Mouse (Mus musculus) thymus, postnatal 25 days (tissue): ENCODE data around the gene Gm39115.
A peak's percentile ranks its signal among the peaks of the same experiment; 100 is the strongest.

Source experiments
- DNase-seq: peaks from one replicate; pipeline ENCODE4 v3.0.0; 2022

Gm39115 gene

GRCm38 (mm10) chr7:142095183-142095931 is 40.5 kb downstream of the Gm39115 start, which contains the start of gene Dusp8:
TSS of gene Dusp8 (minus strand) at chr7:142095843.
- DNase-seq = peak; percentile 86

- DNase-seq = no peak
Observed at GRCm38 (mm10) chr7:142094301-142095143, 41.3 kb downstream of the Gm39115 start.

- DNase-seq = no peak
Observed at GRCm38 (mm10) chr7:142093696-142094240, 42.1 kb downstream of the Gm39115 start.

GRCm38 (mm10) chr7:142092991-142093390 is 42.8 kb downstream of the Gm39115 start:
- no peak for DNase-seq

GRCm38 (mm10) chr7:142091848-142092247 is 44.0 kb downstream of the Gm39115 start:
- no peak for DNase-seq

GRCm38 (mm10) chr7:142089648-142090447 is 46.0 kb downstream of the Gm39115 start:
- no peak for DNase-seq

- DNase-seq = no peak
Observed at GRCm38 (mm10) chr7:142088886-142089285, 46.9 kb downstream of the Gm39115 start.

GRCm38 (mm10) chr7:142087069-142087652 is 48.7 kb downstream of the Gm39115 start:
- no peak for DNase-seq

GRCm38 (mm10) chr7:142086159-142086905 is 49.5 kb downstream of the Gm39115 start:
- no peak for DNase-seq
